Mouse (Mus musculus) brain, embryonic 18.5 days (tissue): ENCODE measurements around the gene Nim1k.
A peak's percentile ranks its signal among the peaks of the same experiment; 100 is the strongest.
"Not testable (repeated sequence)": the region's sequence is repeated elsewhere in the genome, so short reads cannot be mapped to it uniquely, and the experiment has no call there.

Experiments
- DNase-seq: peaks from one replicate; pipeline ENCODE4 v3.0.0-alpha.2; 2012; ENCODE audit warnings: low read depth, low spot score

Nim1k gene

DNA sequence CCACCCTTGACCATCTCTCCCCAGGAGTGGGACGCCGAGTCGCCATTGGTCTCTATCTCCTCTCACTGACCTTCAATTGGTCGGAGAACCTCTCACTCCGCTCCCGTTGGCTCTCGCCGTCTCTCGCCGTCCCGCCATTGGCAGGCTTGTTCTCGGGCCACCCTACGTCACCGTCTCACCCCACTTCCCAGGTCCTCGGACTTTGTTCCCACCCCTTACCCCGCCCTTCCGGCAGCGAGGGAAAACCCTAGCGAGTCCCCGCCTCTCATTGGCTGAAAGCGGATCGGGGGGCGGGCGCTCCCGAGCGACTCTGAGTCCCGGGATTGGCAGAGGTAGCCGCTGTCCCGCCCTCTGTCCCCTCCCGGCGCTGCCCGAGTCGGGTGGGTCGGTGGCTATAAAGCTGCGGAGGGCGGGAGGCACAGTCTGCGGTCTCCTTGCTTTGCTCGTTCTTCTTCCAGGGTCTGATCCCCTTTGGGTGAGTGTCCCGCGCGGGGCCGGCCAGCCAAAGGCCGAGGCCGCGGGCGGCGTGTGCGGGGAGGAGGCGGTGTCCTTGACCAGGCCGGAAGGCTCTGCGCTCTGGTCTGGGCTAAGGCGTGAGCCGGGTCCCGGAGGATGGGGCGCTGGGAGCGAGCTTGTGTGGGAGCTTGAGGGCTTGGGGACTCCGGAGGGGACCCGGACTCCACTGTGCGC lies 65.5 kb downstream of the Nim1k start, which contains the start of gene Hmgcs1:
TSS of gene Hmgcs1 (plus strand) at position 341 of the 690 bp plus-strand sequence.
- peak; percentile 99 for DNase-seq

DNA sequence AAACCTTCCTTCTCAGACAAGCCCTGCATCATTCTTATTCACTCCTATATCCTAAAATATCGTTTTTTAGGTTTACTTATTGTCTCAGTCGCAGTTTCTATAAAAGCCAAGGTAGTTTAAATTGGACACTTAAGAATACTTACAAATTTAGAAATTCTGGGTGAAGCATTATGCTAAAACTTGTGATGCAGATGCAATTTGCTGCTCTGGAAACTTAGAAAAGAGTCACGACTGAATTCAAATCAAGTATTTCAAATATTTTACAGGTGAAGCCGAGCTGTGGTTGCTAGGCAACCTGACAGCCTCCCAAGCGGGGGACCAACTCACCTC lies 66.0 kb downstream of the Nim1k start:
- no peak for DNase-seq

DNA sequence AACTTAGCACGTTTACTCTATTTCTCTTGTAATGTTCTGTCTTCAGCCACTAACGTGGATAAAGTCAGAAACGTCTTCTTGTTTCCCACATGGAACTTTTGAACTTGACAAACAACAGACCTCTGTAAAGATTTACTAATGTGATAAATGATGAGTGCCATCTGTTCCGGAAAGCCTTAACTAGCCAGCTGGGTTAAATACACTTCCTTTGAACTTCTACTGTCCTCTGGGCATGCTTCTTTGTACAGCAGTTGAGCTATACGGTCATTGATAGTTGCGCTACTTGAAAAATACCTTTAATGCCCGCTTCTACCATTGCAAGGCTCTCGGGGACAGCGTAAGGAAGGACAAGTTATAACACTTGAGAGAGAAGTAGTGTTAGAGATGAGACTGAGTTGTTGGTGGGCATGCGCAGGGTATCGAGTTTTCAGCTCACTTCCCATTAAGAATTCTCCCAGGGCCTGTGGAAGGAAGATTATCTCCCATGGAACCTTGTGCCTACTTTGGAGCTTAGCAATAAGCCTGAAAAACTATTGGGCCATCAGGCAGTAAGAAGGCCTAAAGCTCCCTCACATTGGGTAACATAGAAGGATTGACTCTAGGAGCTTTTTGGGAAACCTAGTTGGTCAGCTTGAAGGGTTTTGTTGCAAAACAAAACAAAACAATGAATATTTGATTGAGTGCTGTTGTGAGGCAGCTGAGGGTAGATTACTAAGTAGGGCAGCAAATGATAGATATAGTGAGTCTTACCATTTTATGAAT lies 71.1 kb downstream of the Nim1k start:
- no peak for DNase-seq

DNA sequence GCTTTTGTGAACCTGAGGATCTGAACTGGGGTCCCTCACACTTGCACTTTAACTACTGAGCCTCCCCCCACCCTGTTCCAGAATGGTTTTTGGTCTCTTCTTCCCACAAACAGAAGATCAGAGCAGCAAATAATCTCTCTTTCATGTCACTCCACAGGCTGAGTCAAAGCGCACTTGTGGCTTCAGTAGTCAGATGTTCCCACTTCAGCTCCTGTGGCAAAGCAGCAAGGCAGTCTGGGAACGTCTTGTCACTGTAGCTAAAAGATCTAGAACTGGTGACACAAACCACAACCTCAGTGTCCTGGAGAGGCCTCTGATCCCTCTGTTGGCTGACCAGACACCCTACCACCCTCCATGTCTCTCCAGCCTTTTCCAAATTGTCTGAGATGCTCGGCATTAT lies 74.5 kb downstream of the Nim1k start:
- no peak for DNase-seq

GRCm38 (mm10) chr13:119679721-119680120 lies 76.0 kb downstream of the Nim1k start:
- no peak for DNase-seq

GRCm38 (mm10) chr13:119678794-119679193 lies 76.9 kb downstream of the Nim1k start:
- DNase-seq, result no peak

DNA sequence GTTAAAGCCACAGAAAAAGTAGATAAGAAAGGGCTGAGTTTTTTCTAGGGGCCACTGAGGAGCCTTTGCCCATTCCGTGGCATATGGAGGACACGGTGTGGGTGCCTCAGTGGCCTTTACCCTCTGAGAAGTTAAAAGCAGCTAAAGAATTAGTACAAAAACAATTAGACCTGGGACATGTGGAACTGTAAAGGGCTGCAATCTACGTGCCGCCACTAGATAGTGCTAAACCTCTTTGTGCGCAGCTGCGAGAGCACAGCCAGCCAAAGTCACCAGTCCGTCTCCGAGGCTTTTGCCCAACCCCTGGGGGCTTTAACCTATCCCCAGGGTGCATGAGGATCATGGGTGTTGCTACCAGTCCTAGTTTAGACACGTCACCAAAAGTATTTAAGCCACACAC lies 94.3 kb downstream of the Nim1k start:
- not testable (repeated sequence) for DNase-seq
